Mouse (Mus musculus): ENCODE data around the gene Drc3.

Gene Drc3

DNA sequence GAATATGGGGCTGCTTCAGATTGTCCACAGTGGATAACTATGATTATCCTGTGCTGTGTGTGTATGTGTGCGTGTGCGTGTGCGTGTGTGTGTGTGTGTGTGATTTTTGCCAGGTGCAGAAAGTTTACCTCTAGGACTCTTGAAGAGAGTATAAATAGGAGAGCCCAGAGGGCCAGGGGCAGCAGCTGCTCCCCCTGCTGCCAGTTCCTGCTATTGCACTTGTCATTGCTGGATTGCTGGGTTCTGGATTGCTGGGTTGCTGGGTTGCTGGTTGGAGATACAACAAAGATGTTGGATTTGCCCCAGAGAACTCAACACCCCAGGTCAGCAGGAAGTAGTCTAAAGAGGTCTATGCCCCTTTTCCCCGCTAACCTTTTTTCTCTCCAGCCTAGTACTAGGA, 14.8 kb upstream of the Drc3 start:
- DNase-seq: no peak

- DNase-seq: no peak
Observed at GRCm38 (mm10) chr11:60339361-60339760, 13.8 kb upstream of the Drc3 start.

DNA sequence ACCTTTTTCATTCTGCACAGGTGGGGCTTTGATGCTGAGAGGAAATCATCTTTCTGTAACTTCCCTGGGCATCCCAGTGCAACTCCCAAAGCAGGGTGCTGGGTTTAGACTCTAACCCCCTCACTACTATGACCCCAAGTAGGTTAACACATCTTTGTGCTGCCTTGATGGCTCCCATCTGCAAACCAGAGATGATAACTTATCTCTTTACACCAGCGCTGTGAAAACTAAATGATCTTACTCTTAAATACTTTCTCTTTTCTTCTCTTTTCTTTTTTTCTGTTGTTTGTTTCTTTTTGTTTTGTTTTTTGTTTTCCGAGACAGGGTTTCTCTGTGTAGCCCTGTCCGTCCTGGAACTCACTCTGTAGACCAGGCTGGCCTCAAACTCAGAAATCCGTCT, 7.3 kb upstream of the Drc3 start:
- DNase-seq: no peak

GRCm38 (mm10) chr11:60346537-60346936, 6.6 kb upstream of the Drc3 start:
- peak; percentile 57 for DNase-seq

DNA sequence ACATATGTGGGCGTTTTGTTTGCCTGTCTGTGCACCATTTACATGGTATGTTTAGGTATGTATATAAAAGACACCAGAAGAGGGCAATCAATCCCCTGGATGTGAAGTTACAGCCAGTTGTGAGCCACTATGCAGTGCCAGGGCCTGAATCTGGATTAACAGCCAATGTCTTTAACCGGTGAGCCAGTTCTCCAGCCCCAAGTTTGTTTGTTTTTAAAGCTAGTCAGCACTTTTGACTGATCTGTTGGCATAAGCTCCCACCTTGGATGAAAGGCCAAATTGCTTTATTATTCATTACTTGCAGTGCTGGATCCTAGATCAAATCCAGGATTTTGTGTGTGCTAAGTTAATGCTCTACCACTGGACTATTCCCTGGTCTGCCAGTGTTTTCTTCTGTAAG, 1.7 kb upstream of the Drc3 start:
- no peak for DNase-seq

DNA sequence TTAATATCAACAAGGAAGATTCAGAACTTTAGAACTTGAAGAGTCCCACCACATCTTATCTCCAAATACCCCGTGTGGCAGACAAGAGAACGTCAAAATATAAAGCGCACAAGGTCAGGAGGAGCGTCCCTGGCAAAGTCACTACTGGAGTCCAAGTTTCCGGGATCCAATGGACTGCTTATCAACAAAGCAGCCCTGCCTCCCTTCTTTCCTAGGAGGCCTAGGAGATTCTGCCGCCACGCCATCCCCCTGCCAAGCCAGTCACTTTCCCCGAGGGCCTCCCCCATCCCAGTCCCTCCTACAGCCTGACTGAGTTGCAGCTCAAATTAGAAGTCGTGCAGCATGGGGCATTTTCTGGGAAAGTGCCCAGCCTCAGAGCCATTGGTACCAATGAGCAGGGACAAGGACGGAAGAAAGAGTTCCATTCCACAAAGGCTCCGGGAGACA, 1.2 kb upstream of the Drc3 start:
- peak; percentile 45 for DNase-seq

DNA sequence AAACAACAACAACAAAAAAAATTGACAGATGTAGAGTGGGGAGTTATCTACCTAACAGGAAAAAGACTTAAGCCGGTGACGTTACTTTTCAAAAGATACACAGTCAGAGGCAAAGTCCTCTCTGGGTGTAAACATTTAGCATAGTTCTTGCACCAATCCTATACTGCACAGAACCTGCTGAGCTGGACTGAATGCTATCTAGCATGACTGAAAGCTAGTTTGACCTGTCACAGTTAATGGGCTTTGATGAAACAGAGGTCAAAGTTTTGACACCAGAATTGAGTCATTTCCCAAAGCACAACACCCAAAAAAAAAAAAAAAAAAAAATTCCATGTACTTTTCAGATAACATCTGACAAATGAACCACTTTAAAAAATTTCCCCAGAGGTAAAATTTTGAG, 2.8 kb downstream of the Drc3 start:
- DNase-seq: no peak

- no peak for DNase-seq
Observed at GRCm38 (mm10) chr11:60357116-60357515, 4.0 kb downstream of the Drc3 start.

- DNase-seq: no peak
Observed at GRCm38 (mm10) chr11:60358548-60358947, 5.4 kb downstream of the Drc3 start.

- no peak for DNase-seq
Observed at GRCm38 (mm10) chr11:60359138-60359537, 6.0 kb downstream of the Drc3 start.

GRCm38 (mm10) chr11:60359936-60360335, 6.8 kb downstream of the Drc3 start:
- DNase-seq: no peak

GRCm38 (mm10) chr11:60360631-60361201, 7.6 kb downstream of the Drc3 start:
- DNase-seq: no peak

GRCm38 (mm10) chr11:60366239-60367019, 13.3 kb downstream of the Drc3 start:
- DNase-seq: no peak

GRCm38 (mm10) chr11:60367256-60367655, 14.1 kb downstream of the Drc3 start:
- DNase-seq: no peak

DNA sequence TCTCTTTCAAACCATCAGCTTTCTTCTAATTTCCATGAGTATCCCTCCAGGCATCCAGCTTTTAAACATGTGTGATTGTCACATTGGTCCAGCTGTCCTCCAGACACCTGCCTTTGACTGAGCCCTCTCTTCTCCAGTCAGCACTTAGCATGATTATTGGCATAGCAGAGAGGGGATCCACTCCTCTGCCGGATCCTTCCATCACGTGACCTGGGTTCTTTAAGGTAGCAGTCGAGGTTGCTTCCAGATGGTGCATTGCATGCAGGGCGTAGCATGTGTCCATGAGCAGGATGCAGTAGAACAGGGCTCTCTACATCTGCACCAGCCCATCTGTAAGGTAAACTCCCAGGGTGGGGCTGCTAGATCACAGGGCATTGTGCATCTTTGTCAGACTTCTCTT, 15.8 kb downstream of the Drc3 start:
- DNase-seq: no peak

DNA sequence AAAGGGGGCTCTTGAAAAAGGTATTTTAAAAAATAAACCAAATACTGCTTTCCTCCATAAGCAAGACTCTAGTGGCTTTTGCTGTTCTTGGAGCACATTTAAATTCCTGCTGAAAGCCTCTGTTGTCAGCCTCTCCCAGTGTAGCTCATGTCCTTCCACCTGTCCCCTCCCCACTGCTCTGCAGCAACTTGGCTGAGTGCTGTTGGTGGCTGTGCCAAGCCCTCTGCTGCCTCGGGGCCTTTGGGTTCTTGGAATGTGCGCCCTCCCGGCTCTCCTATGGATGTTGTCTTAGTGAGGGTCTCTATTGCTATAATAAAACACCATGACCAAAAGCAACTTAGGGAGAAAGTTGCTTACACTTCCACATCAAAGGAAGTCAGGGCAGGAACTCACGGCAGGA, 16.3 kb downstream of the Drc3 start:
- no peak for DNase-seq

- DNase-seq: no peak
Observed at GRCm38 (mm10) chr11:60370431-60370830, 17.3 kb downstream of the Drc3 start.

DNA sequence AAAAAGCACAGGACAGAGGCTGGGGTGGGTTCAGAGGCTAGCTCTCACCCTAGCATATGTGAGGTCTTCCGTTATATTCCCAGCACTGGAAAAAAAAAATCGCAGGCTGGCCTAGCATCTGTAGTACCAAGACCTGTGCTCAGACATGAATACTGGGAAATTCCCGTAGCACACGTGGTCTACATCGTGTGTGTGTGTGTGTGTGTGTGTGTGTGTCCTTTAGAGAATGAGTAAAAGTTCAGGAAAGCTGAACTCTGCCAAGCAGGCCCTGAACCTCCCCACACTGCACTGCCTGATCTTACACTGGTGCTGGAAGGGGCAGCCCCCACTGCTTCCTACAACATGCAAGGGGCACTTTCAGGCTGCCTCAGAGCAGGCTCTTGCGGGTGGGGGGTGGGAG, 21.4 kb downstream of the Drc3 start:
- no peak for DNase-seq

- no peak for DNase-seq
Observed at GRCm38 (mm10) chr11:60383518-60383917, 30.4 kb downstream of the Drc3 start.

DNA sequence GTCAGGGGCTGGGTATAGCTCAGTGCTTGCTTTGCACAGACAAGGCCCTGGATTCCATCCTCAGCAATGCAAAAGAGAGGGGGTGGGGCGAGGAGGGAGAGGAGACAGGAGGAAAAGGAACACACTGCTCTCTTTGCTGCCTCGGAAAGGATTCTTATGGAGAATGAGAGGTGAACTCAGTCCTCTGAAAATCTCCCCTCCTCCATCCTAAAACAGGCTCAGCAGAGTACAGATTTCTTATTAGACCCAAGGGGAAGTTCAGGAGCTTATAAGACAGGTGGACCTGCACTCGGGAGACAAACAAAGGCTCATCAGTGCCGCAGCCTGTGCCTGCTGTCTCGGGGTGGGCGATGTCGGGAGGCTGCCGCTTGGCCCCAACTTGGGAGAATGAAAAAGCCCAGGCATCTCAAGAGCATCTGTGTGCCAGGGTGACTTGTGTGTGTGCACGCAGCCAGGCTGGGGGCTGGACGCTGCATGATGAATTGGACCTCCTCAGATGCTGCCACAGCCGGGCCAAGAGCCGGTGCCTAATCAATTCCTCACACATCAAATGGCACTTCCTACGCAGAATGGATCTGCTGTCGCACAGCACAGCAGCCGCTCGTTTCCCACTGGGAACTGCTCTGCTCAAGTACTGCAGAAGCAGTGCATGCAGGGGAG, 31.8 kb downstream of the Drc3 start:
- DNase-seq: peak; percentile 89

- DNase-seq: no peak
Observed at GRCm38 (mm10) chr11:60385946-60386345, 32.8 kb downstream of the Drc3 start.

- DNase-seq: no peak
Observed at GRCm38 (mm10) chr11:60387944-60388343, 34.8 kb downstream of the Drc3 start.

DNA sequence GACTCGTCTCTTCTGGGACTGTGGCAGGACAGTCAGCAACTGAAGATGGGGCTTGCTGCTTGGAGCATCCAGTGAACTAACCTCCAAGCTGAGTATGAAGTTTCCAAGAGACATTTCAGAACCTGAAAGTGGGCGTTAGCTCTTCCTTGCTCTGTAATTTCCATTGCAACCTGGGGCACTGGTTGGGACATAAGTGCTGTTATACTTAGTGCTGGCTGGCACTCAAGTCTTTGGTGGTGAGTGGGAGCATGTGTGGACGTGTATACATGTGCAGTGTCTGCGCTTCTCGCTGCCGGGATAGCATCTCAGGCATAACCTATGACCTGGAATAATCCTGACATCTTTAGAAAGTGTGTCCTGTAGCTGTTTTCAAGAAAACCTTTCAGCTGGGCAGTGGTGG, 38.2 kb downstream of the Drc3 start:
- no peak for DNase-seq

GRCm38 (mm10) chr11:60396546-60396945, 43.4 kb downstream of the Drc3 start:
- no peak for DNase-seq

Measured in layer of hippocampus, adult 9-11 months (tissue).